Mouse (Mus musculus): ENCODE measurements around the gene Acp6. TPM values are rescaled to one million over a fixed set of nuclear protein-coding genes. Genes with fewer than 3 reads are reported as not detected.

The Acp6 gene
- total RNA-seq, 2 experiments from 2014 or later, result 2.9 to 6.0 TPM

- ATAC-seq (replicated peaks; ENCODE audit: low FRiP score, poor library complexity, severe bottlenecking), result no peak
These were observed 25.2 kb downstream of the Acp6 start for GRCm38 (mm10) chr3:97183810-97184209.

GRCm38 (mm10) chr3:97185098-97185860 is 26.7 kb downstream of the Acp6 start:
- ATAC-seq (replicated peaks; ENCODE audit: low FRiP score, poor library complexity, severe bottlenecking), result no peak

- no peak for ATAC-seq (replicated peaks; ENCODE audit: low FRiP score, poor library complexity, severe bottlenecking)
These were observed 38.0 kb downstream of the Acp6 start for GRCm38 (mm10) chr3:97196571-97196970.

GRCm38 (mm10) chr3:97199261-97199660 is 40.7 kb downstream of the Acp6 start:
- no peak for ATAC-seq (replicated peaks; ENCODE audit: low FRiP score, poor library complexity, severe bottlenecking)

GRCm38 (mm10) chr3:97201943-97202342 is 43.4 kb downstream of the Acp6 start:
- ATAC-seq (replicated peaks; ENCODE audit: low FRiP score, poor library complexity, severe bottlenecking), result no peak; the same call in 1 of the 2 replicates

GRCm38 (mm10) chr3:97203880-97204279 is 45.3 kb downstream of the Acp6 start:
- no peak for ATAC-seq (replicated peaks; ENCODE audit: low FRiP score, poor library complexity, severe bottlenecking)

GRCm38 (mm10) chr3:97206521-97206920 is 47.9 kb downstream of the Acp6 start:
- no peak for ATAC-seq (replicated peaks; ENCODE audit: low FRiP score, poor library complexity, severe bottlenecking)

- ATAC-seq (replicated peaks; ENCODE audit: low FRiP score, poor library complexity, severe bottlenecking), result no peak
These were observed 50.8 kb downstream of the Acp6 start for GRCm38 (mm10) chr3:97209351-97209750.

- no peak for ATAC-seq (replicated peaks; ENCODE audit: low FRiP score, poor library complexity, severe bottlenecking)
These were observed 52.6 kb downstream of the Acp6 start for GRCm38 (mm10) chr3:97211177-97211576.

- ATAC-seq (replicated peaks; ENCODE audit: low FRiP score, poor library complexity, severe bottlenecking), result no peak
These were observed 55.3 kb downstream of the Acp6 start for GRCm38 (mm10) chr3:97213871-97214270.

GRCm38 (mm10) chr3:97214439-97214838 is 55.9 kb downstream of the Acp6 start:
- no peak for ATAC-seq (replicated peaks; ENCODE audit: low FRiP score, poor library complexity, severe bottlenecking)

GRCm38 (mm10) chr3:97215526-97215925 is 56.9 kb downstream of the Acp6 start:
- no peak for ATAC-seq (replicated peaks; ENCODE audit: low FRiP score, poor library complexity, severe bottlenecking)

- ATAC-seq (replicated peaks; ENCODE audit: low FRiP score, poor library complexity, severe bottlenecking), result no peak
These were observed 64.7 kb downstream of the Acp6 start for GRCm38 (mm10) chr3:97223261-97223660.

- no peak for ATAC-seq (replicated peaks; ENCODE audit: low FRiP score, poor library complexity, severe bottlenecking)
These were observed 66.7 kb downstream of the Acp6 start for GRCm38 (mm10) chr3:97225231-97225630.

- no peak for ATAC-seq (replicated peaks; ENCODE audit: low FRiP score, poor library complexity, severe bottlenecking)
These were observed 68.1 kb downstream of the Acp6 start for GRCm38 (mm10) chr3:97226719-97227118.

Other genes starting within 250 kb of the Acp6 start
- not detected in 2 replicates for gene Gja8, start 232.8 kb upstream of the Acp6 start, total RNA-seq (2015; ENCODE audit: low replicate concordance)
- not detected in 2 replicates for gene Gja8, start 232.8 kb upstream of the Acp6 start, total RNA-seq (2017; ENCODE audit: low replicate concordance)
- 2.3 and 3.7 TPM in 2 replicates for gene Bcl9, start 139.1 kb downstream of the Acp6 start, total RNA-seq (2015; ENCODE audit: low replicate concordance)
- 0.77 and 0.84 TPM in 2 replicates for gene Bcl9, start 139.1 kb downstream of the Acp6 start, total RNA-seq (2017; ENCODE audit: low replicate concordance)